Mouse (Mus musculus) spleen, postnatal 4 days (tissue): ENCODE results near the gene Erp44.
A peak's percentile ranks its signal among the peaks of the same experiment; 100 is the strongest.

ENCODE experiments used
- DNase-seq, 2 experiments: peaks; one replicate each; pipeline ENCODE4 v3.0.0; 2022; ENCODE audit warnings: low spot score in 2 of 2

Erp44 gene

GRCm38 (mm10) chr4:48236721-48237120, 42.6 kb downstream of the Erp44 start:
- no peak for DNase-seq

GRCm38 (mm10) chr4:48226800-48227199, 52.6 kb downstream of the Erp44 start:
- DNase-seq: no peak

GRCm38 (mm10) chr4:48225604-48226003, 53.8 kb downstream of the Erp44 start:
- no peak for DNase-seq

- DNase-seq: peak; percentile 35 to 71
Measured at GRCm38 (mm10) chr4:48225173-48225572, 54.2 kb downstream of the Erp44 start.

- DNase-seq: no peak
Measured at GRCm38 (mm10) chr4:48203564-48203963, 75.8 kb downstream of the Erp44 start.

- no peak for DNase-seq
Measured at GRCm38 (mm10) chr4:48198447-48198846, 80.9 kb downstream of the Erp44 start.

- DNase-seq: no peak
Measured at GRCm38 (mm10) chr4:48197925-48198324, 81.4 kb downstream of the Erp44 start.

- DNase-seq: no peak
Measured at GRCm38 (mm10) chr4:48182115-48182806, 97.1 kb downstream of the Erp44 start.

- no peak for DNase-seq
Measured at GRCm38 (mm10) chr4:48181366-48181765, 98.0 kb downstream of the Erp44 start.

- DNase-seq: no peak
Measured at GRCm38 (mm10) chr4:48180922-48181321, 98.4 kb downstream of the Erp44 start.

GRCm38 (mm10) chr4:48175666-48176065, 103.7 kb downstream of the Erp44 start:
- no peak for DNase-seq

GRCm38 (mm10) chr4:48163851-48164250, 115.5 kb downstream of the Erp44 start:
- no peak for DNase-seq

- no peak for DNase-seq
Measured at GRCm38 (mm10) chr4:48160386-48160785, 119.0 kb downstream of the Erp44 start.

- no peak for DNase-seq
Measured at GRCm38 (mm10) chr4:48155864-48156263, 123.5 kb downstream of the Erp44 start.

- no peak for DNase-seq
Measured at GRCm38 (mm10) chr4:48153229-48153628, 126.1 kb downstream of the Erp44 start.

GRCm38 (mm10) chr4:48149492-48149891, 129.9 kb downstream of the Erp44 start:
- no peak for DNase-seq
